Mouse (Mus musculus) forelimb bud, embryonic 11.5 days (tissue): ENCODE measurements at regions not wholly inside any gene's neighbourhood (a gene's known extent, or its start where the extent isn't known, plus 50 kb on each side); places are given as distances from the start of the nearest gene placed in this dataset.

Experiments
- DNase-seq: peaks from one replicate; pipeline ENCODE4 v3.0.0-alpha.2; 2012; ENCODE audit warnings: low read depth, low spot score

GRCm38 (mm10) chr3:42661956-42662355 lies 919.5 kb downstream of the D3Ertd751e start:
- DNase-seq, result no peak

- no peak for DNase-seq
Observed at GRCm38 (mm10) chr3:42676668-42677398, 934.4 kb downstream of the D3Ertd751e start.

- no peak for DNase-seq
Observed at GRCm38 (mm10) chr3:42694726-42695125, 952.3 kb downstream of the D3Ertd751e start.

- no peak for DNase-seq
Observed at GRCm38 (mm10) chr3:42738910-42739309, 996.5 kb downstream of the D3Ertd751e start.

- DNase-seq, result no peak
Observed at GRCm38 (mm10) chr3:42753130-42753529, 1010.7 kb downstream of the D3Ertd751e start.

- no peak for DNase-seq
Observed at GRCm38 (mm10) chr3:42757335-42757734, 1014.9 kb downstream of the D3Ertd751e start.

- no peak for DNase-seq
Observed at GRCm38 (mm10) chr3:42757830-42758385, 1015.5 kb downstream of the D3Ertd751e start.

- no peak for DNase-seq
Observed at GRCm38 (mm10) chr3:42762205-42762604, 1019.8 kb downstream of the D3Ertd751e start.

GRCm38 (mm10) chr3:42783478-42783877 lies 1041.1 kb downstream of the D3Ertd751e start:
- DNase-seq, result no peak

- no peak for DNase-seq
Observed at GRCm38 (mm10) chr3:42784203-42784602, 1041.8 kb downstream of the D3Ertd751e start.

- DNase-seq, result no peak
Observed at GRCm38 (mm10) chr3:42790415-42790814, 1048.0 kb downstream of the D3Ertd751e start.

GRCm38 (mm10) chr3:42791878-42792277 lies 1049.5 kb downstream of the D3Ertd751e start:
- no peak for DNase-seq

- DNase-seq, result no peak
Observed at GRCm38 (mm10) chr3:42830456-42830855, 1088.0 kb downstream of the D3Ertd751e start.

- DNase-seq, result peak; percentile 36
Observed at GRCm38 (mm10) chr3:42867370-42867769, 1125.0 kb downstream of the D3Ertd751e start.

- no peak for DNase-seq
Observed at GRCm38 (mm10) chr3:42878972-42879371, 1136.6 kb downstream of the D3Ertd751e start.

GRCm38 (mm10) chr3:42884481-42884880 lies 1142.1 kb downstream of the D3Ertd751e start:
- DNase-seq, result no peak

- no peak for DNase-seq
Observed at GRCm38 (mm10) chr3:42892016-42892699, 1149.7 kb downstream of the D3Ertd751e start.

GRCm38 (mm10) chr3:42895787-42896186 lies 1153.4 kb downstream of the D3Ertd751e start:
- no peak for DNase-seq

- DNase-seq, result no peak
Observed at GRCm38 (mm10) chr3:42897936-42898335, 1155.5 kb downstream of the D3Ertd751e start.

GRCm38 (mm10) chr3:42898934-42899333 lies 1156.5 kb downstream of the D3Ertd751e start:
- no peak for DNase-seq

- DNase-seq, result no peak
Observed at GRCm38 (mm10) chr3:42900984-42901383, 1158.6 kb downstream of the D3Ertd751e start.

GRCm38 (mm10) chr3:42906246-42906645 lies 1163.8 kb downstream of the D3Ertd751e start:
- DNase-seq, result no peak

- DNase-seq, result no peak
Observed at GRCm38 (mm10) chr3:42908404-42908803, 1166.0 kb downstream of the D3Ertd751e start.
